Mouse (Mus musculus) adrenal gland, adult 10 weeks (tissue): Measurements from ENCODE around the gene Tdrkh. TPM values are rescaled to one million over a fixed set of nuclear protein-coding genes. Genes with fewer than 3 reads are reported as not detected.

Experiments used
- polyA plus RNA-seq: library from polyadenylated mRNA; stranded (reverse); fragments of 350-450 nt; fragmentation: Illumina TruSeq; extraction: RNeasy Lipid Tissue Mini Kit (QIAGEN cat#74804); gene quantifications from one replicate; pipeline ENCODE4 v1.2.3, GENCODE M21; 2014; ENCODE audit warnings: low read depth, low replicate concordance

Gene Tdrkh
- 20.9 TPM for polyA plus RNA-seq

GRCm38 (mm10) chr3:94413031-94413679 is at the start of gene Tdrkh:
Gene Tdrkh (plus strand): TSS chr3:94413273.

GRCm38 (mm10) chr3:94372641-94373040 is 40.4 kb upstream of the Tdrkh start, which contains the start of gene Rorc:
Gene Rorc (plus strand): TSS chr3:94372794.

GRCm38 (mm10) chr3:94398217-94398616 is 14.9 kb upstream of the Tdrkh start, which contains the start of gene Lingo4:
Gene Lingo4 (plus strand): TSS chr3:94398517.

GRCm38 (mm10) chr3:94442951-94443596 is 30.0 kb downstream of the Tdrkh start, which contains the start of gene Mrpl9:
Gene Mrpl9 (plus strand): TSS chr3:94443318.

GRCm38 (mm10) chr3:94443597-94443964 is 30.5 kb downstream of the Tdrkh start, which contains the start of gene Oaz3:
Gene Oaz3 (minus strand): TSS chr3:94443915.

GRCm38 (mm10) chr3:94477981-94478422 is 64.9 kb downstream of the Tdrkh start, which contains the start of gene Celf3:
Gene Celf3 (plus strand): TSS chr3:94478295.

GRCm38 (mm10) chr3:94480291-94480884 is 67.3 kb downstream of the Tdrkh start, which contains the start of gene Riiad1:
Gene Riiad1 (minus strand): TSS chr3:94480341.

Other genes starting within 250 kb of the Tdrkh start
- gene Gm10696, start 235.1 kb upstream of the Tdrkh start, polyA plus RNA-seq = not detected
- gene Gm5286, start 216.6 kb upstream of the Tdrkh start, polyA plus RNA-seq = not detected
- not detected for gene Gm4778, start 149.2 kb upstream of the Tdrkh start, polyA plus RNA-seq
- gene Them4, start 103.2 kb upstream of the Tdrkh start, polyA plus RNA-seq = 26.5 TPM
- not detected for gene Them5, start 71.2 kb upstream of the Tdrkh start, polyA plus RNA-seq
- not detected for gene C2cd4d, start 50.8 kb upstream of the Tdrkh start, polyA plus RNA-seq
- gene Rorc, start 40.5 kb upstream of the Tdrkh start, polyA plus RNA-seq = 11.3 TPM
- gene Lingo4, start 14.8 kb upstream of the Tdrkh start, polyA plus RNA-seq = 0.35 TPM
- 56.4 TPM for gene Mrpl9, start 30.0 kb downstream of the Tdrkh start, polyA plus RNA-seq
- not detected for gene Oaz3, start 30.6 kb downstream of the Tdrkh start, polyA plus RNA-seq
- 2.1 TPM for gene Celf3, start 65.0 kb downstream of the Tdrkh start, polyA plus RNA-seq
- gene Riiad1, start 67.1 kb downstream of the Tdrkh start, polyA plus RNA-seq = 3.1 TPM
- 71.6 TPM for gene Snx27, start 169.4 kb downstream of the Tdrkh start, polyA plus RNA-seq
- not detected for gene Gm10972, start 229.8 kb downstream of the Tdrkh start, polyA plus RNA-seq
- 6.3 TPM for gene Tuft1, start 245.6 kb downstream of the Tdrkh start, polyA plus RNA-seq